Mouse (Mus musculus) megakaryocyte, embryonic 14.5 days (primary cell): ENCODE data around the gene Arhgap32. TPM values are rescaled to one million over a fixed set of nuclear protein-coding genes. Genes with fewer than 3 reads are reported as not detected.

Experiments
- H3K27me3 ChIP-seq: replicated peaks from 2 replicates; pipeline ENCODE3; 2012; ENCODE audit warnings: inconsistent platforms
- H3K36me3 ChIP-seq: replicated peaks from 2 replicates; pipeline ENCODE3; 2012; ENCODE audit warnings: low read length, inconsistent platforms, mixed read lengths
- H3K4me1 ChIP-seq: 2 replicates; pipeline ENCODE4 v1.6.1; 2012; ENCODE audit warnings: inconsistent platforms
- H3K4me3 ChIP-seq: replicated peaks from 2 replicates; pipeline ENCODE3; 2012; ENCODE audit warnings: moderate library complexity, mild to moderate bottlenecking, inconsistent platforms
- H3K9me3 ChIP-seq: 2 replicates; pipeline ENCODE4 v1.6.1; 2012; ENCODE audit warnings: inconsistent platforms
- FLI1 ChIP-seq: IDR thresholded peaks from 2 replicates; pipeline ENCODE4 v1.6.1; 2012; ENCODE audit warnings: low read length, inconsistent platforms, mixed read lengths
- GATA1 ChIP-seq: IDR thresholded peaks from 3 replicates; pipeline ENCODE4 v1.6.1; 2012; ENCODE audit warnings: mixed read lengths, low read length, inconsistent platforms, borderline replicate concordance
- polyA plus RNA-seq: library from polyadenylated mRNA; stranded (reverse); fragments of >175 nt; gene quantifications from 2 replicates; pipeline ENCODE4 v1.2.3, GENCODE M21; 2012; ENCODE audit warnings: low replicate concordance; ENCODE audit not compliant: insufficient read depth

Arhgap32 gene
- polyA plus RNA-seq, 1 experiment = not detected

- Histone ChIP-seq H3K4me1 (no peaks in the 10 kb centered on the region; the same call in 1 of the 2 replicates), H3K27me3 (peaks cover 8% of the 10 kb centered on the region), H3K4me3 (no peak overlapping the region), H3K9me3 (no peaks in the 10 kb centered on the region), H3K36me3 (no peaks in the 10 kb centered on the region)
- TF ChIP-seq FLI1 (no peak), GATA1 (no peak)
These were observed 127.1 kb downstream of the Arhgap32 start for GRCm38 (mm10) chr9:32242921-32243617.

DNA sequence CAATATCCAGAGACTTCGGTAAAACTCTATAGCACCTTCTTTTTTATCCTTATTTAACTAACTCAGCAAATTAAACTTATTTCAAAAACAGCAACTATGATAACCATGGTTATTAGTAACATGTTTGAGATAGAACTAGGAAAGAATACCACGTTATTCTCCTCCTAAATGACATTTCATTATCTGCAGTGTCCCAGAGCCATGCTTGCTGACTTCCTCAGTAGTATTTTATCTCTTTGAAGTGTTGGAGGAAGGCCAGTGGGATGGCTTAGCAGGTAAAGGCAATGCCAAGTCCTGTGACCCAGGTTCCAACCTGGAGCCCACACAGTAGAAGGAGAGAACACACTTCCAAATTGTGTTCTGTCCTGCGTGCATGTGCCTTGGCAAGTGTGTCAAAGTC, 129.3 kb downstream of the Arhgap32 start:
- H3K4me3 ChIP-seq = no peak overlapping the region
- no peak for TF ChIP-seq FLI1
- TF ChIP-seq GATA1 = no peak
- H3K4me1 ChIP-seq = no peaks in the 10 kb centered on the region
- H3K9me3 ChIP-seq = no peaks in the 10 kb centered on the region
- peaks cover 11% of the 10 kb centered on the region for H3K27me3 ChIP-seq
- H3K36me3 ChIP-seq = no peaks in the 10 kb centered on the region

GRCm38 (mm10) chr9:32246123-32246716, 130.3 kb downstream of the Arhgap32 start:
- Histone ChIP-seq H3K4me1 (no peaks in the 10 kb centered on the region), H3K27me3 (peaks cover 11% of the 10 kb centered on the region), H3K36me3 (no peaks in the 10 kb centered on the region), H3K9me3 (no peaks in the 10 kb centered on the region), H3K4me3 (no peak overlapping the region)
- TF ChIP-seq GATA1 (no peak), FLI1 (no peak)

DNA sequence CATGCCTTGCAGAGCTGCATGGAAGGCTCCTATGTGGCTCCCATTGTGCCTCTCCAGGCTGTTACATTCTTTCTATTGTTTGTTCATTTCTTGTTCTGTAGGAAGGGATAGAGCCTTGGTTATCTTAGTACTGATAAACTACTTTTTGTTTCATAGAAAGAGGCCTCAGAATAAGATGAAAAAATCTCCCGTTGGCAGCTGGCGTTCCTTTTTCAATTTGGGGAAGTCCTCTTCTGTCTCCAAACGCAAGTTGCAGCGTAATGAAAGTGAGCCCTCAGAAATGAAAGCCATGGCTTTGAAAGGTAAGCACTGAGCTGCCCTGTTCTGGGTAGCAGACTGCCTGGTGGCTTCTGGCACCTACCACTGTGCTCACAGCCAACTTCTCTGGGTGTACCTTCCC, 134.6 kb downstream of the Arhgap32 start:
- H3K4me3 ChIP-seq = no peak overlapping the region
- H3K9me3 ChIP-seq = no peaks in the 10 kb centered on the region
- no peaks in the 10 kb centered on the region for H3K4me1 ChIP-seq

GRCm38 (mm10) chr9:32253721-32254120, 137.8 kb downstream of the Arhgap32 start:
- peaks cover 38% of the 10 kb centered on the region for H3K27me3 ChIP-seq
- H3K9me3 ChIP-seq = no peaks in the 10 kb centered on the region
- H3K36me3 ChIP-seq = no peaks in the 10 kb centered on the region
- no peaks in the 10 kb centered on the region for H3K4me1 ChIP-seq
- H3K4me3 ChIP-seq = no peak overlapping the region
- TF ChIP-seq GATA1 (no peak), FLI1 (no peak)

More for the DNA sequence above, 134.6 kb downstream of the Arhgap32 start:
- Histone ChIP-seq H3K27me3 (peaks cover 19% of the 10 kb centered on the region), H3K36me3 (no peaks in the 10 kb centered on the region)
- no peak for TF ChIP-seq GATA1
- TF ChIP-seq FLI1 = no peak

DNA sequence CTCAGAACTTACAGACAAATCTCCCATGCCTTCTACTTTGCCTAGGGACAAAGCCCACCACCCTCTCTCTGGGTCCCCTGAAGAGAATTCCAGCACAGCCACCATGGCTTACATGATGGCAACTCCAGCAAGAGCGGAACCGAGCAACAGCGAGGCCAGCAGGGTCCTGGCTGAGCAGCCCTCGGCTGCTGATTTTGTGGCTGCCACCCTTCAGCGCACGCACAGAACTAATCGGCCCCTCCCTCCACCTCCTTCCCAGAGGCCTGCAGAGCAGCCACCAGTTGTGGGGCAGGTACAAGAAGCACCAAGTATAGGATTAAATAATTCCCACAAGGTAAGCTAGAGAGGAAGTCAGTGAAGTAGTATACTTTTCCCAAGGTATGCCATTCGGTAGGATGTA, 141.4 kb downstream of the Arhgap32 start:
- TF ChIP-seq FLI1 = no peak
- no peak for TF ChIP-seq GATA1
- H3K36me3 ChIP-seq = no peaks in the 10 kb centered on the region
- peaks cover 53% of the 10 kb centered on the region for H3K27me3 ChIP-seq
- no peaks in the 10 kb centered on the region for H3K9me3 ChIP-seq
- no peak overlapping the region for H3K4me3 ChIP-seq
- H3K4me1 ChIP-seq = no peaks in the 10 kb centered on the region

DNA sequence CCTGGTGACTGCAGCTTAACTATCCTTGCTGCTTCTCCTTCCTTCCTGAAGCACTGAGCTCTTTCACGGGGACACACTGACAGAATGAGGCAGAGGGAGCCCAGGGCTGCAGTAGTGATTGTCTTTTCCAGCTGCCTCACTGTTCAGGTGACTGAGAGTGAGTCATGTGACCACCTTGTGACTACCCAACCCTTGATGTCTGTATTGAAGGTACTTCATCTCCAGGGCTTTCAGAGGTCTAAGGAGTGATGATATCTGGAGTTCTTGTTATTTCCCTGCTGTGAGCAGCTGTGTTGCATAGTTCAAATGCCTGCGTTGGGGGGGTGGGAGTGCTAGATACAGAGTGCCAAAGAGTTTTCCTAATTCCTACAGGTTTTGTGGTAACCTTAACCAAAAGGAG, 141.9 kb downstream of the Arhgap32 start:
- no peaks in the 10 kb centered on the region for H3K4me1 ChIP-seq
- peaks cover 53% of the 10 kb centered on the region for H3K27me3 ChIP-seq
- TF ChIP-seq FLI1 = no peak
- no peak for TF ChIP-seq GATA1
- no peaks in the 10 kb centered on the region for H3K36me3 ChIP-seq
- no peak overlapping the region for H3K4me3 ChIP-seq
- H3K9me3 ChIP-seq = no peaks in the 10 kb centered on the region

- Histone ChIP-seq H3K36me3 (no peaks in the 10 kb centered on the region), H3K4me1 (peaks cover 40% of the 10 kb centered on the region), H3K9me3 (no peaks in the 10 kb centered on the region), H3K27me3 (peaks cover 11% of the 10 kb centered on the region), H3K4me3 (no peak overlapping the region)
- TF ChIP-seq FLI1 (no peak), GATA1 (no peak)
These were observed 156.0 kb downstream of the Arhgap32 start for GRCm38 (mm10) chr9:32271896-32272444.

GRCm38 (mm10) chr9:32278052-32278451, 162.1 kb downstream of the Arhgap32 start:
- peaks cover 7% of the 10 kb centered on the region for H3K27me3 ChIP-seq
- H3K9me3 ChIP-seq = peaks cover 18% of the 10 kb centered on the region
- H3K4me1 ChIP-seq = peaks cover 72% of the 10 kb centered on the region
- TF ChIP-seq FLI1 (no peak), GATA1 (no peak)
- no peaks in the 10 kb centered on the region for H3K36me3 ChIP-seq
- no peak overlapping the region for H3K4me3 ChIP-seq

GRCm38 (mm10) chr9:32279789-32280188, 163.9 kb downstream of the Arhgap32 start:
- TF ChIP-seq FLI1 = no peak
- no peak for TF ChIP-seq GATA1
- Histone ChIP-seq H3K9me3 (peaks cover 18% of the 10 kb centered on the region), H3K4me3 (no peak overlapping the region), H3K4me1 (peaks cover 57% of the 10 kb centered on the region), H3K27me3 (peaks cover 4% of the 10 kb centered on the region), H3K36me3 (no peaks in the 10 kb centered on the region)
